Mouse (Mus musculus) embryonic facial prominence, embryonic 14.5 days (tissue): ENCODE measurements around the gene Utp4. TPM values are rescaled to one million over a fixed set of nuclear protein-coding genes. Genes with fewer than 3 reads are reported as not detected.

Experiments used
- ATAC-seq: fragments of 200-750 bp; cut with Nextera tagmentation; 2 replicates; pipeline ENCODE4 v1.8.0; 2017; ENCODE audit warnings: low read depth, moderate number of reproducible peaks, moderate TSS enrichment
- DNase-seq: peaks from one replicate; pipeline ENCODE4 v3.0.0-alpha.2; 2015; ENCODE audit warnings: low spot score
- H3K27ac ChIP-seq: fragments of 300-500 bp; sonication (generic); replicated peaks from 2 replicates; pipeline ENCODE4 v1.5.1; 2014; ENCODE audit warnings: low read depth, mild to moderate bottlenecking, low read length, moderate library complexity
- H3K27me3 ChIP-seq: fragments of 300-500 bp; sonication (generic); replicated peaks from 2 replicates; pipeline ENCODE4 v1.6.1; 2014; ENCODE audit warnings: low read length; ENCODE audit not compliant: control insufficient read depth, insufficient read depth
- H3K36me3 ChIP-seq: fragments of 300-500 bp; sonication (generic); 2 replicates; pipeline ENCODE4 v1.6.1; 2014; ENCODE audit warnings: low read length, mixed read lengths; ENCODE audit not compliant: control insufficient read depth, insufficient read depth
- H3K4me1 ChIP-seq: fragments of 300-500 bp; sonication (generic); 2 replicates; pipeline ENCODE4 v1.6.1; 2014; ENCODE audit warnings: antibody characterized with exemption, low read length; ENCODE audit not compliant: control insufficient read depth, insufficient read depth
- H3K4me2 ChIP-seq: fragments of 300-500 bp; sonication (generic); 2 replicates; pipeline ENCODE4 v1.6.1; 2014; ENCODE audit warnings: low read depth, mild to moderate bottlenecking, low read length, moderate library complexity, mixed read lengths
- H3K4me3 ChIP-seq: fragments of 300-500 bp; sonication (generic); 2 replicates; pipeline ENCODE4 v1.5.1; 2014; ENCODE audit warnings: low read depth, mild to moderate bottlenecking, low read length
- H3K9ac ChIP-seq: fragments of 300-500 bp; sonication (generic); 2 replicates; pipeline ENCODE4 v1.6.1; 2014; ENCODE audit warnings: low read depth, mild to moderate bottlenecking, low read length, moderate library complexity, mixed read lengths
- H3K9me3 ChIP-seq: fragments of 300-500 bp; sonication (generic); 2 replicates; pipeline ENCODE4 v1.6.1; 2016; ENCODE audit warnings: low read length; ENCODE audit not compliant: control insufficient read depth
- WGBS: fragments of 180-500 bp; shearing (Covaris S2); extraction: QIAGEN DNeasy Blood & Tissue Kit; methylation state at CpG from one replicate; pipeline ENCODE4 v1.1.7; 2014; 5-methylcytosine and 5-hydroxymethylcytosine counted together
- polyA plus RNA-seq: library from polyadenylated mRNA; unstranded; fragments of >200 nt; fragmentation: Nextera tagmentation; extraction: Ambion mirVana; gene quantifications from 2 replicates; pipeline ENCODE4 v1.2.1, GENCODE M21; 2014

Utp4 gene
- polyA plus RNA-seq, 1 experiment from 2014 or later = 60.4 TPM

DNA sequence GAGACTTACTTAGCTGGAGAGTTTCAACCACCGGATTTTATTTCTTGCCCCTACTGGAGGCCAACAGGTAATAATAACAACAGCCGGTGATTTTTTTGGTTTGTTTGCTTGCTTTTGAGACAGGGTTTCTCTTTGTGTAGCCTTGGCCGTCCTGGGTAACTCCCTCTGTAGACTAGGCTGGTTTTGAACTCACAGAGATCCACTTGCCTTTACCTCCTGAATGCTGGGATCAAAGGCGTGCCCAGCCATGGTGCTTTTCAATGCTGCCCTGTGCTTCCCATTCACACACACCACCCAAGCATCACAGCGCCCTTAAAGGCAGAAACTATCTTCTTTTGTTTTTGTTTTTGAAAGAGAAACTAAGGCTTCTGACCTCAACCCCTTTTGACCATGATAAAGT lies 36.5 kb downstream of the Utp4 start:
- DNase-seq (no peak), ATAC-seq (no peak)
- Histone ChIP-seq H3K4me2 (no peak overlapping the region), H3K27ac (peak overlapping the region; percentile 35), H3K9me3 (no peaks in the 10 kb centered on the region), H3K4me1 (peaks cover 27% of the 10 kb centered on the region), H3K4me3 (no peak overlapping the region), H3K36me3 (no peaks in the 10 kb centered on the region), H3K9ac (no peak overlapping the region), H3K27me3 (no peaks in the 10 kb centered on the region)
- WGBS = 61% methylated on average over 5 of the region's 5 CpGs

DNA sequence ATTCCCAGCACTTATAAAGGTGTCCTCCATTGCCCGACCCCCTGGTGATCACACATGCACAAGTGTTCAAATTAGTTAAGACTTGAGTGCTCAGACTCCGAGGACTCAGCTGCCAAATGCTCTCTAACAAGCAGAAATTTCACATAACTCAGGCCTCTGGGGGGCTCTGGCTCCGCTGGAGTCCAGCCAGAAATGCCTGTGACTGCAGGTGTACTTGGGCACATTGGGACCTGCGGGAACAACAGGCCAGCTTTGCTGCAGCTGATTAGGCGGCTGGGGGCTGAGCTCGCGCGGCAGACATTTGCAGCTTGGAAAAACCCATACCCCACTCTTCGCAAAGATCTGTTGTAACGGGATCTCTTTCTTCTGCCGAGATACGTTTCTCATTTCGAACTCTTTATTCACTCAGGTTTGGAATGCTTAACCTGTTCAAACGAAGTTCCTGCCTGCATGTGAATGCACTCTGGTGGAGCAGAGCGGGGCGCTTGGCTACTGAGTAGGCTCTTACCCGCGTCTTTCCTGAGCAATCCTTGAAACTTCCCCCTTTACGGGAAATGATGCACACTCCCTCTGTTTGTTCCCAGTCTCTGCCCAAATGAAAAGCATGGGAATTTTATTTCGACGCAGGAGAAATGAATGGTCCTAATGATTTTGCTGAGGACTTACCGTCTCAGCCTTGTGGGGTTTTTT lies 39.1 kb downstream of the Utp4 start:
- H3K27me3 ChIP-seq = no peaks in the 10 kb centered on the region
- peak overlapping the region; percentile 63 for H3K27ac ChIP-seq
- no peaks in the 10 kb centered on the region for H3K36me3 ChIP-seq
- no peaks in the 10 kb centered on the region for H3K9me3 ChIP-seq
- H3K4me2 ChIP-seq = peak overlapping the region; percentile 59
- H3K4me3 ChIP-seq = peak overlapping the region; percentile 31
- WGBS = 5% methylated on average over 22 of the region's 22 CpGs
- H3K4me1 ChIP-seq = peaks cover 32% of the 10 kb centered on the region
- peak; percentile 89 for DNase-seq
- ATAC-seq = peak; percentile 56; the same call in 1 of the 2 replicates
- peak overlapping the region; percentile 28 for H3K9ac ChIP-seq

DNA sequence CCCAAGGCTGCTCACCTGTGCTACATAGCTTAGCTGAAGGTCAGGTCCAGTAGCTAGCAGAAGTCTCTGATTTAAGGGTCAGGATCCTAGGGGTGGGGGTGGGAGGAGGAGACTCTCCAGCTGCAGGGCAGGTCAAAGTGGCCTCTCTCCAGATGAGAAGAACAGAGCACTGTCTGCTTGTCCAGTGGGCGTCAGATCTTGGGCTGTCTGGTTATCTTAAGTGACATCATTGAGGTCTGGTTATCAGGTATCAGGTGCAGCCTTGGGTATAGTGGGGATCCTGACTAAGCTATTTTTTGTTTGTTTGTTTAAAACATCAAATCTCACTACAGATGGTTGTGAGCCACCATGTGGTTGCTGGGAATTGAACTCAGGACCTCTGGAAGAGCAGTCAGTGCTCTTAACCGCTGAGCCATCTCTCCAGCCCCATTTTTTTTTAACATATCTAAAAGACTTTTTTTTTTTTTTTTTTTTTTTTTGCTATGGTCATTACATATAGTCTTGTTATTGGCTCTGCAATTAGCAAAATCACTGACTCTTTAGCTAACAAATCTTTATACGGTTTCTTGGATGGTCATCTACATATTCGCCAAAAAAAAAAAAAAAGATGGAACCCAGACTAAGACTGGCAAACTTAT lies 40.2 kb downstream of the Utp4 start:
- H3K9ac ChIP-seq = no peak overlapping the region
- H3K27me3 ChIP-seq = no peaks in the 10 kb centered on the region
- no peak overlapping the region for H3K27ac ChIP-seq
- H3K4me3 ChIP-seq = no peak overlapping the region
- ATAC-seq = no peak
- no peak for DNase-seq
- peaks cover 40% of the 10 kb centered on the region for H3K4me1 ChIP-seq
- H3K36me3 ChIP-seq = no peaks in the 10 kb centered on the region
- H3K9me3 ChIP-seq = no peaks in the 10 kb centered on the region
- no peak overlapping the region for H3K4me2 ChIP-seq
- 83% methylated on average over 4 of the region's 4 CpGs for WGBS

DNA sequence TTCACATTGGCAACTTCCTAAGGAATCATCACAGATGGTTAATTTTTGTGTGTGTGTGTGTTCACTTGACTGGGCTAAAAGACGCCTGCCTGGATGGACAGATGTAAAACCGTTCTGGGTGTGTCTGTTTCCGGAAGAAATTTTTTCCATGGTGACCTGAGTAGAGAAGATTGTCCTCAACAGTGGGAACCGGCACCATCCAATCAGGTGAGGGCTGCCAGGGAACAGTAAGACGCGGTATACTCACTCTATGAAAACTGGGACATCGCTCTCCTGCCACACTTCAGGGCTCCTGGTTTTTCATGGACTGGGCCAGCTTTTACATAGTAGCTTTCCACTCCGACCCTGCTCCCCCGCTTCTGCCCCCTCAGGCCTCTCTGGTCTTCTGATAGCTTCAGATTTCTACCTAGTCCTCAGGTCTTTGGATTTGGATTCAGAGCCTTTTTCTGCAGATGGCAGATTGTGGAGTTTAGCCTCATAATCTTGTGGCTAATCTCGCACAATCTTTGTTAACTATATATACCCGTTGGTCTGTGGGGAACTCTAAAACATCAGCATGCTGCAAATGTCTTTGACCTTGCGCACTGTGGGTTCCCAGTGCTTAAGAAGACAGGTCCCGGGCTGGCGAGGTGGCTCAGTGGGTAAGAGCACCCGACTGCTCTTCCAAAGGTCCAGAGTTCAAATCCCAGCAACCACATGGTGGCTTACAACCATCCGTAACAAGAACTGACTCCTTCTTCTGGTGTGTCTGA lies 41.0 kb downstream of the Utp4 start:
- no peak for DNase-seq
- no peaks in the 10 kb centered on the region for H3K9me3 ChIP-seq
- H3K9ac ChIP-seq = no peak overlapping the region
- H3K27me3 ChIP-seq = no peaks in the 10 kb centered on the region
- peaks cover 37% of the 10 kb centered on the region for H3K4me1 ChIP-seq
- no peak overlapping the region for H3K27ac ChIP-seq
- no peak overlapping the region for H3K4me3 ChIP-seq
- no peaks in the 10 kb centered on the region for H3K36me3 ChIP-seq
- ATAC-seq = no peak
- WGBS = 75% methylated on average over 15 of the region's 16 CpGs
- H3K4me2 ChIP-seq = no peak overlapping the region

DNA sequence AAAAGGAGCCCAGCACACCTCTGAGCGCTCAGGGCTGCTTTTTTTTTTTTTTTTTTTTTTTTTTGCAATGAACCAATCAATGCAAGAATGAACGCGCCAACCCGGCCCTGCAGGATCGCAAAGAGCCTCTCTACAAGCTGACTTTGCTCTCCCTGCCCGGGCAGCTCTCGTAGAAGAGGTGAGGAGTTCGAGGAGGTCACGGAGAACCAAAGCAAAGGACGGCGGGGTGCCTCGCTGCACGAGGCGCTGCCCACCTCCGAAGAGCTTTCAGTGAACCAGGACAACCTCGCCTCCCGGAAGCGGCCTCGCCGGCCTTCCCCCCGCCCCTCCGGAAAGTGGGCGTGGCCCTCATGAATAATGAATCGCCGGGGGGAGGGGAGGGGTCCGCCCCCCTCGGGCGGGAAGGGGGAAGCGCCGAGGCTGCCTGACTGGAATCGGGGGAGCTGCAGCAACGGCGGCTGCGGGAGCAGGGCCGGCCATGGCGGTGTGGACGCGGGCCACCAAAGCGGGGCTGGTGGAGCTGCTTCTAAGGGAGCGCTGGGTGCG lies 42.0 kb downstream of the Utp4 start, which contains the start of gene Sntb2:
Gene Sntb2 (plus strand): TSS at position 427 of the 546 bp plus-strand sequence.
- Histone ChIP-seq H3K36me3 (no peaks in the 10 kb centered on the region), H3K27me3 (no peaks in the 10 kb centered on the region), H3K9me3 (no peaks in the 10 kb centered on the region), H3K4me3 (peak within 1 kb of the TSS; percentile 92), H3K9ac (peak within 1 kb of the TSS; percentile 93), H3K4me2 (peak within 1 kb of the TSS; percentile 66), H3K27ac (peak within 1 kb of the TSS; percentile 91), H3K4me1 (peaks cover 28% of the 10 kb centered on the region)
- ATAC-seq = peak; percentile 84
- DNase-seq = peak; percentile 97
- WGBS = 0% methylated on average over 24 of the region's 41 CpGs

DNA sequence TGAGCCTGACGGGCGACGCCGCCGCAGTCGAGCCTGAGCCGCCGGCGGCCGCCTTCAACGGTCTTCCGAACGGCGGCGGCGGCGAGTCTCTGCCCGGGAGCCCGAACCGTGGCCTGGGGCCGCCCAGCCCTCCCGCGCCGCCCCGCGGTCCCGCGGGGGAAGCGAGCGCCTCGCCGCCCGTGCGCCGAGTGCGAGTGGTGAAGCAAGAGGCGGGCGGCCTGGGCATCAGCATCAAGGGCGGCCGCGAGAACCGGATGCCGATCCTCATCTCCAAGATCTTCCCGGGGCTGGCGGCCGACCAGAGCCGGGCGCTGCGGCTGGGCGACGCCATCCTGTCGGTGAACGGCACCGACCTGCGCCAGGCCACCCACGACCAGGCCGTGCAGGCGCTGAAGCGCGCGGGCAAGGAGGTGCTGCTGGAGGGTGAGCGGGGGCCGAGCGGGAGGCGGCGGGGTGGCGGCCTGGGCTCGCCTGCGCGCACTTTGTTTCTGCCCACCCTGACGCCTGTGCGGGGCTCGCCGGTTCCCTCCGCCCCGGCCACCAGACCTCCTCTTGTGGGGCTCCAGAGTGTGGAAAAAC lies 42.6 kb downstream of the Utp4 start:
- Histone ChIP-seq H3K4me2 (peak overlapping the region; percentile 66), H3K27me3 (no peaks in the 10 kb centered on the region), H3K4me1 (peaks cover 28% of the 10 kb centered on the region), H3K36me3 (no peaks in the 10 kb centered on the region), H3K4me3 (peak overlapping the region; percentile 92), H3K27ac (peak overlapping the region; percentile 91), H3K9me3 (no peaks in the 10 kb centered on the region), H3K9ac (peak overlapping the region; percentile 93)
- ATAC-seq (peak; percentile 66), DNase-seq (peak; percentile 29)
- 0% methylated on average over 18 of the region's 76 CpGs for WGBS

- peak overlapping the region; percentile 66 for H3K4me2 ChIP-seq
- DNase-seq (peak; percentile 69), ATAC-seq (no peak; the same call in 1 of the 2 replicates)
- peak overlapping the region; percentile 91 for H3K27ac ChIP-seq
- no peaks in the 10 kb centered on the region for H3K36me3 ChIP-seq
- H3K9ac ChIP-seq = peak overlapping the region; percentile 93
- H3K4me3 ChIP-seq = peak overlapping the region; percentile 92
- H3K9me3 ChIP-seq = no peaks in the 10 kb centered on the region
- peaks cover 28% of the 10 kb centered on the region for H3K4me1 ChIP-seq
- no peaks in the 10 kb centered on the region for H3K27me3 ChIP-seq
- WGBS = under 1% methylated on average over 25 of the region's 26 CpGs
Measured at GRCm38 (mm10) chr8:106936478-106937051, 43.1 kb downstream of the Utp4 start.
